Mouse (Mus musculus): ENCODE measurements around the gene Mtmr2.

DNA sequence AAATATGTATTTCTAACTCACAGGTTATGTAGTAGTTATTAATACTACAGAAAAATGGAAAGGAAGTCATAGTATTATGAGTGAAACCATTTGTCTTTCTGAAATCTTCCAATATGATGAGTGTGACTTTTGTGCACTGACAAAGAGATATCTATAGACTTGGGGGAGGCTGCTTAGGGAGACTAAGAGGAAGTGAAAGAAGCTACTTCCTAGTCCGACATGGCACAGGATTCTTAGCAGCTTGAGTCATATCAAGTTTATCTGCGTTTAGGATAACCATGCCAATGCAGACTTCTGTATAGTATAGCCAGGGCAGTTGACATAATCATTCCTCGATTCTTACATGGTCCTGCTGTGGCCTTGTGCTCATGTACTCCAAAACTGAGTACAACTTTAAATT lies 87.0 kb downstream of the Mtmr2 start:
- TF ChIP-seq POLR2AphosphoS2 (IDR thresholded peaks at IDR 0.05; ENCODE audit: low read length) (no peak), KAT2A (conservative IDR thresholded peaks at IDR 0.05; ENCODE audit: low read depth, low read length) (no peak), MAZ (IDR thresholded peaks at IDR 0.05; ENCODE audit: low read depth, low read length) (no peak), CTCF (IDR thresholded peaks at IDR 0.05 in 2 of 3, conservative IDR thresholded peaks at IDR 0.05 in 1 of 3; ENCODE audit: control insufficient read depth in 1 of 3, insufficient read depth in 1 of 3, low read depth in 2 of 3, low read length in 3 of 3, poor library complexity in 1 of 3, severe bottlenecking in 1 of 3) (no peak), JUND (IDR thresholded peaks at IDR 0.05; ENCODE audit: low read depth, low read length) (no peak), EP300 (IDR thresholded peaks at IDR 0.05; ENCODE audit: low read depth in 1 of 2, low read length in 2 of 2) (no peak)
